Mouse (Mus musculus): ENCODE results near the gene Gpi1. TPM values are rescaled to one million over a fixed set of nuclear protein-coding genes. Genes with fewer than 3 reads are reported as not detected.
"Not testable (repeated sequence)": the region's sequence is repeated elsewhere in the genome, so short reads cannot be mapped to it uniquely, and the experiment has no call there.

The Gpi1 gene
- polyA plus RNA-seq, 1 experiment from 2014 or later, result 265 TPM

DNA sequence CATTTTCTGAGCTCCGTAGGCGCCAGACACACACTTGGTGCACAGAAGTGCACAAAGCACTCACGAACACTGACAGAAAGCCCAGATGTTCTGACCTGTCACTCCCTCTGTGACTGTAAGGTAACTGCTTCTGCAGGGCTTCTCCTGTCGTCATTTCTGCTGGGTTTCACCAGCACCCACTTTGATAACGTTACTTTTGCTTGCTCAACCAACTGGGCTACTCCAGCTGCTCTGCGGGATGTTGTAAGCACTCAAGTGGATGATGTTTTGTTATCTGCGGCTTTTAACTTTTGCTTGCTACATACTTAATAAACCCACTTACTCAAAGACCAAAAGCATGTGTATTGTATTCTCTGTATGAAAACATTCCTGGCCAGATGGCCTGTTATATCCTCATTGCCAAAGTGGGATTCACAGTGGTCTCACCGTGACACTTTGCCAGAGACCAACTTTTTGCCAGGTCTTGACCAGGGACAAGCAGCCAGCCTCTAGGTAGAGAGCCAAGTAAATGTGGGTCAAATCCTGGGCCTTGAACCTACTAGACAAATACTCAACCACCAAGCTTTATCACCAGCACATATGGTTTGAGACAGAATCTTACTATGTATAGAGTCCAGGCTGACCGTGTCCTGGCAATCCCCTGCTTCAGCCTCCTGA is 8.4 kb downstream of the Gpi1 start:
- Histone ChIP-seq H3K4me1 (replicated peaks; ENCODE audit: control insufficient read depth, insufficient read depth, low read length) (no peaks in the 10 kb centered on the region), H3K27me3 (ENCODE audit: control insufficient read depth, insufficient read depth, low read length) (no peaks in the 10 kb centered on the region), H3K36me3 (replicated peaks; ENCODE audit: control insufficient read depth, insufficient read depth) (peaks cover 93% of the 10 kb centered on the region), H3K9me3 (ENCODE audit: control insufficient read depth, low read length) (no peaks in the 10 kb centered on the region), H3K4me3 (replicated peaks; ENCODE audit: low read length) (no peak overlapping the region), H3K27ac (no peak overlapping the region), H3K4me2 (replicated peaks) (no peak overlapping the region), H3K9ac (no peak overlapping the region)
- WGBS, result 95% methylated on average over 9 of the region's 9 CpGs
- DNase-seq (ENCODE audit: low spot score) (no peak), ATAC-seq (ENCODE audit: low FRiP score) (no peak)

DNA sequence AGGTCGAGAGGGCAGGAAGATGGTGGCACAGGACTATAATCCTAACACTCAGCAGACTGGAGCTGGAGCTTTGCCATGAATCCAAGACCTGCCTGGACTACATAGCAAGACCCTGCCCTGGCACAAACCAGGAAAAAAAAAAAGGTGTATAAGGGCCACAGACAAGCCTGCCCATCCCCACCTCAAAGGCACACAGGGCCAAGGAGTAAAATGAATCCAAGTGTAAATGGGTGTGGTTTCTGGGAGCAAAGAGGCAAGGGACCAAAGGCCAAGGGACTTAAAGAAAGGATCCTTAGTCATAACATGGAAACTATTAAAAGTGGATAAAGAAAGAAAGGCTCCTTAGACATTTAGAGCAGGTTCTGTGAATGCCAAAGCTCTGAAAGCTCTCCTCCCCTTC is 11.6 kb downstream of the Gpi1 start:
- H3K4me1 ChIP-seq (replicated peaks; ENCODE audit: control insufficient read depth, insufficient read depth, low read length), result no peaks in the 10 kb centered on the region
- H3K9me3 ChIP-seq (ENCODE audit: control insufficient read depth, low read length), result no peaks in the 10 kb centered on the region
- no peak for ATAC-seq (ENCODE audit: low FRiP score)
- peaks cover 96% of the 10 kb centered on the region for H3K36me3 ChIP-seq (replicated peaks; ENCODE audit: control insufficient read depth, insufficient read depth)
- H3K27me3 ChIP-seq (ENCODE audit: control insufficient read depth, insufficient read depth, low read length), result no peaks in the 10 kb centered on the region
- WGBS, result 92% methylated on average over 1 of the region's 1 CpGs
- H3K27ac ChIP-seq, result no peak overlapping the region
- no peak for DNase-seq (ENCODE audit: low spot score)
- H3K9ac ChIP-seq, result no peak overlapping the region
- no peak overlapping the region for H3K4me2 ChIP-seq (replicated peaks)
- no peak overlapping the region for H3K4me3 ChIP-seq (replicated peaks; ENCODE audit: low read length)

DNA sequence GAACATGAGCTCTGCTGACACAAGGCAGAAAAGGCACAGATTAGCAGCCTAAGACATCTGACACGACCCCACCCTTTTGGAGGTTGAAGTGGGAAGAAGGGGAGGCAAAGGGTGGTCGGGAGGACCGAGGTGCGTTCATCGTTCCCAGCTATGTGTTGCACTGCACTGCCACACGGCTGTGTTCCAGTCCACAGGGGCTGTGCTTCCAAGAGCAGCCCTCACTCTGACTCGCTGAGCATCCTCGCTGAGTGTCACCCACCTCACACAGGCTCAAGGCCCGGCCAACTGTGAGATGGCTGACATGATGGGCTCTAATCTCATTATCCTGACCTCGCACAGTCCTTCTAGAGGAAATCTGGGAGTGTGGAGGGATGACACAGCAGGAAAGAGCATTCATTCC is 13.7 kb downstream of the Gpi1 start:
- Histone ChIP-seq H3K9ac (no peak overlapping the region), H3K9me3 (ENCODE audit: control insufficient read depth, low read length) (no peaks in the 10 kb centered on the region), H3K27ac (no peak overlapping the region), H3K4me3 (replicated peaks; ENCODE audit: low read length) (no peak overlapping the region), H3K27me3 (ENCODE audit: control insufficient read depth, insufficient read depth, low read length) (no peaks in the 10 kb centered on the region), H3K4me2 (replicated peaks) (no peak overlapping the region), H3K36me3 (replicated peaks; ENCODE audit: control insufficient read depth, insufficient read depth) (peaks cover 96% of the 10 kb centered on the region), H3K4me1 (replicated peaks; ENCODE audit: control insufficient read depth, insufficient read depth, low read length) (no peaks in the 10 kb centered on the region)
- ATAC-seq (ENCODE audit: low FRiP score) (no peak), DNase-seq (ENCODE audit: low spot score) (no peak)
- whole genome bisulfite sequencing, result 92% methylated on average over 10 of the region's 10 CpGs

DNA sequence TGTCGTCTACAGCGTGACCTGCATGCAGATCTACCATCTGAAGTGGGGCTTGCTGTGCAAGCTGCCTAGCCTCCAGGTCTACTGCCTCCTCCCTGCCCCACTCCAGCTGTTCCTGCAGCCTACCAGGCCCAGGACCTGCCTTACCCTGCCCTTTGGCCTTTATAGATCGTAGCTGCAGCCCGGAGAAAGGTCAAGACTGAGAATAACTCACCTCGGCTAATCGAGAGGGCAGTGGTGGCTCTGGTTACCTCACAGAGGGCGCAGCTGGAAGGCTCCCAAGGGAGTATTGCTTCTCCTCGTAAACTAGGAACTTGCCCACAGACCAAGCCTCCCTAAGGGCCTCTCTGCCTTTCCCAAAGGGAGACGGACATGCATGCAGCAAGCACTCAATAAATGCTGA is 14.7 kb downstream of the Gpi1 start:
- no peak overlapping the region for H3K9ac ChIP-seq
- 92% methylated on average over 9 of the region's 9 CpGs for WGBS

DNA sequence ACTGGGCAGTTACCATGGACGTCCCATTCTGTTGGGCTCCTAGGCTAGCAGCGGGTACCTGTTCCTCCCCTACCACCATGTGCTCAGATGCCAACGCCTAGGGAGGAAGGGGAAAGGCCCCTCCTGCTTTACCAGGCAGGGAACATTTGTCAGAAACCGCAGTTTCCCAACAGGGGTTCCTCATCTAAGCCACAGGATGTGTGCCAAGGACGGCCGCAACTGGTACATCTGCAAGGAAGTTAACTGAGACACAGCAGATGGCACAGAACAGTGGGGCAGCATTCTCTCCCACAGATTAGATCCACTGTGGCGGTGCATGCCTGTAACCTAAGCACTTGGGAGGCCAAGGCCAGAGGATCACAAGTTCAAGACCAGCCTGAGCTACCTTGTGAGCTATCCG is 15.5 kb downstream of the Gpi1 start:
- H3K9ac ChIP-seq, result no peak overlapping the region
- peaks cover 96% of the 10 kb centered on the region for H3K36me3 ChIP-seq (replicated peaks; ENCODE audit: control insufficient read depth, insufficient read depth)
- no peaks in the 10 kb centered on the region for H3K27me3 ChIP-seq (ENCODE audit: control insufficient read depth, insufficient read depth, low read length)
- no peaks in the 10 kb centered on the region for H3K9me3 ChIP-seq (ENCODE audit: control insufficient read depth, low read length)
- H3K4me3 ChIP-seq (replicated peaks; ENCODE audit: low read length), result no peak overlapping the region
- 91% methylated on average over 8 of the region's 8 CpGs for WGBS
- ATAC-seq (ENCODE audit: low FRiP score) (no peak), DNase-seq (ENCODE audit: low spot score) (no peak)
- H3K27ac ChIP-seq, result no peak overlapping the region
- no peak overlapping the region for H3K4me2 ChIP-seq (replicated peaks)
- H3K4me1 ChIP-seq (replicated peaks; ENCODE audit: control insufficient read depth, insufficient read depth, low read length), result no peaks in the 10 kb centered on the region

More for the DNA sequence above, 14.7 kb downstream of the Gpi1 start:
- peaks cover 96% of the 10 kb centered on the region for H3K36me3 ChIP-seq (replicated peaks; ENCODE audit: control insufficient read depth, insufficient read depth)
- no peak overlapping the region for H3K27ac ChIP-seq
- H3K4me2 ChIP-seq (replicated peaks), result no peak overlapping the region
- no peaks in the 10 kb centered on the region for H3K4me1 ChIP-seq (replicated peaks; ENCODE audit: control insufficient read depth, insufficient read depth, low read length)
- no peak overlapping the region for H3K4me3 ChIP-seq (replicated peaks; ENCODE audit: low read length)
- no peaks in the 10 kb centered on the region for H3K27me3 ChIP-seq (ENCODE audit: control insufficient read depth, insufficient read depth, low read length)
- no peak for DNase-seq (ENCODE audit: low spot score)
- ATAC-seq (ENCODE audit: low FRiP score), result no peak
- no peaks in the 10 kb centered on the region for H3K9me3 ChIP-seq (ENCODE audit: control insufficient read depth, low read length)

DNA sequence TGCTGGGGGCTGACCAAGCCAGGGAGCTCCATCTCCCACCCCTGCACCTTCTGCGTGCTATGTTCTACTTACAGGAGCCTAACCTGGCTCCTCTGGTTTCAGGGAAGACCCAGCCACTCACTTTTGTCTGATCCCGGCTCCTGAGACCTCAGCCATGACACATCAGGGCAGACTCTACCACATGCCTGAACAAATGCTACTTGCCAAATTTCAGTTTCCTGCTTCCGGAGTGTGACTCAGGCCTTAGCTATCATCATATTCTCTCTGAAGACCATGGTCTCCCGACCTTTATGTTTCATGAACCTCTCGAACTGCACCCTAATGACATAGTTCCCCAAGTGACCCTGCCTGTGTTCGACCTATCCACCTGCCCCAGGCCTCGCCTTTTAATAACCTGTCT is 16.9 kb downstream of the Gpi1 start:
- 96% methylated on average over 7 of the region's 7 CpGs for WGBS

DNA sequence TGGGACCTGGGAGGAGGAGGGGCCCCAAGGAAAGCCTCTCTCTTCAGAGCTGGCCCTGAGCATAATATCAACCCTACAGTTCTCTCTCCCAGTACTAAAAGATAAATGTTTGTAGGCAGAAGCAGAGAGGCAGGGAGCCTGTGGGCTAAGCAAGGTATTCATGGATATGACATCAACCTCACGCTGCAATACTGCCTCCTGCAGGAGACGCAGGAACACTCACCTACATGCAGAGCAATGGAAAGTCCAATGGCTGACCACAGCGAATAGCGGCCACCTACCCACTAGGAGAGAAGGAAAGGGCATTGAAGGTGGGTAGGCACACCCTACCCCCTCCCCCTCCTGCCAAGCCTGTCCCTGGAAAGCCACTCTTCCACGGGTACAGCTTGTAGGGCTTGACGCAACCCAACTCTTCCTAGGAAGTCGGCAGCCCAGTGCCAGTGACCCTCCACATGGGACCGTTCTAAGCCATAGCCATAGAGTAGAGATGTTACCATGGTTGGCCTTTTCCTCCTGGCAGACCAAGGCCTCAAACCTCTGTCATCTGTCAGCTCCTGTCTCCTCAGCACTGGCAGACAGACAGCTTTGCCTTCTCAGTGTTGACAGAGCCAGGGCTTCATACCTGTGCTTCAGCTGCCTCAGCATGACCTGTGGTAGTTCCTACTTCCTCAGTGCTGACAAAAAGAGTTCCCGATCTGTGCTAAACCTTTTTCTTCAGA is 21.9 kb downstream of the Gpi1 start:
- H3K4me2 ChIP-seq (replicated peaks), result no peak overlapping the region
- no peak for DNase-seq (ENCODE audit: low spot score)
- peaks cover 100% of the 10 kb centered on the region for H3K36me3 ChIP-seq (replicated peaks; ENCODE audit: control insufficient read depth, insufficient read depth)
- H3K9me3 ChIP-seq (ENCODE audit: control insufficient read depth, low read length), result no peaks in the 10 kb centered on the region
- no peaks in the 10 kb centered on the region for H3K4me1 ChIP-seq (replicated peaks; ENCODE audit: control insufficient read depth, insufficient read depth, low read length)
- H3K27me3 ChIP-seq (ENCODE audit: control insufficient read depth, insufficient read depth, low read length), result no peaks in the 10 kb centered on the region
- H3K4me3 ChIP-seq (replicated peaks; ENCODE audit: low read length), result no peak overlapping the region
- no peak overlapping the region for H3K27ac ChIP-seq
- no peak for ATAC-seq (ENCODE audit: low FRiP score)
- WGBS, result 92% methylated on average over 9 of the region's 9 CpGs
- no peak overlapping the region for H3K9ac ChIP-seq

More for the DNA sequence above, 16.9 kb downstream of the Gpi1 start:
- H3K27me3 ChIP-seq (ENCODE audit: control insufficient read depth, insufficient read depth, low read length), result no peaks in the 10 kb centered on the region
- DNase-seq (ENCODE audit: low spot score) (no peak), ATAC-seq (ENCODE audit: low FRiP score) (no peak)
- H3K4me1 ChIP-seq (replicated peaks; ENCODE audit: control insufficient read depth, insufficient read depth, low read length), result no peaks in the 10 kb centered on the region
- H3K9ac ChIP-seq, result no peak overlapping the region
- H3K4me2 ChIP-seq (replicated peaks), result no peak overlapping the region
- peaks cover 97% of the 10 kb centered on the region for H3K36me3 ChIP-seq (replicated peaks; ENCODE audit: control insufficient read depth, insufficient read depth)
- H3K27ac ChIP-seq, result no peak overlapping the region
- no peaks in the 10 kb centered on the region for H3K9me3 ChIP-seq (ENCODE audit: control insufficient read depth, low read length)
- no peak overlapping the region for H3K4me3 ChIP-seq (replicated peaks; ENCODE audit: low read length)

DNA sequence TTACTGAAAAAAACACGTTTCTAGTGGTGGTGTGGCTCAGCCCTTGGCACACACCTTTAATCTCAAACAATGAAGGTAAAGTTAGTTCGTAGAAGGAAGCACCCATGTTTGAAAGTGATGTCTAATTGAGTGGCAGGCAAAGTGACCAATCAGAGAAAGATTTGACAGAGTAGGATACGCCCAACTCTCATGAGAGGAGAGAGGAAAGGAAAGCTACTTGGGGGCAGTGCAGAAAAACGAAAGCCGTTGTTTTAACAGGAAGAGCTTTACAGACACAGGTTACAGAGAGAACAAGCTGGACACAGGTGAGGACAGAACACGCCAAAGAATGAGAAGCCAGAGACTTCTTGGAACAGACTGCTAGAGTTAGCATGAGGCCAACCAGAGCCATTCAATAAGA is 23.8 kb downstream of the Gpi1 start:
- no peaks in the 10 kb centered on the region for H3K4me1 ChIP-seq (replicated peaks; ENCODE audit: control insufficient read depth, insufficient read depth, low read length)
- H3K27me3 ChIP-seq (ENCODE audit: control insufficient read depth, insufficient read depth, low read length), result no peaks in the 10 kb centered on the region
- ATAC-seq (ENCODE audit: low FRiP score), result no peak
- no peak overlapping the region for H3K9ac ChIP-seq
- no peak for DNase-seq (ENCODE audit: low spot score)
- no peak overlapping the region for H3K4me3 ChIP-seq (replicated peaks; ENCODE audit: low read length)
- H3K36me3 ChIP-seq (replicated peaks; ENCODE audit: control insufficient read depth, insufficient read depth), result peaks cover 100% of the 10 kb centered on the region
- no peak overlapping the region for H3K27ac ChIP-seq
- 93% methylated on average over 6 of the region's 6 CpGs for WGBS
- H3K4me2 ChIP-seq (replicated peaks), result no peak overlapping the region
- no peaks in the 10 kb centered on the region for H3K9me3 ChIP-seq (ENCODE audit: control insufficient read depth, low read length)

DNA sequence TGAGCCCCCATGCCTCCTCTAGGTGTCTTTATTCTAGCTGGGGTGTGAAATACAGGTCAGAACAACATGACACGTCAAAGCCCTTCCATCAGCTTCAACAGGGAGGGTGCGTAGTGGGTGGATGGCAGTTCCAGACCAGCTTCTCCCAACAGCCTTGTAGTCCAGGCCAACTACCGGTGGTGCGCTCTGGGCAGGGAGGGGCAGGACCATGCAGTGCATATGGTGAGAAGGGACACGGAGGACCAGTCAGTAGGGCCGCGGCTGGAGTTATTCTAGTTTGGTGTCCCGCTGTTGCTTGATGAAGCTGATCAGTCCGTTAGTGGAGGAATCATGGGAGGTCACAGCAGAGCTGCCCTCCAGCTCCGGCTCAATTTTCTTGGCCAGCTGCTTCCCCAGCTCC is 28.0 kb downstream of the Gpi1 start:
- DNase-seq (ENCODE audit: low spot score); H3K9me3 ChIP-seq (ENCODE audit: control insufficient read depth, low read length); H3K9ac ChIP-seq; H3K27me3 ChIP-seq (ENCODE audit: control insufficient read depth, insufficient read depth, low read length); H3K27ac ChIP-seq; ATAC-seq (ENCODE audit: low FRiP score); H3K4me2 ChIP-seq (replicated peaks); H3K4me1 ChIP-seq (replicated peaks; ENCODE audit: control insufficient read depth, insufficient read depth, low read length); H3K4me3 ChIP-seq (replicated peaks; ENCODE audit: low read length): not testable (repeated sequence)
- peaks cover 65% of the 10 kb centered on the region for H3K36me3 ChIP-seq (replicated peaks; ENCODE audit: control insufficient read depth, insufficient read depth)
- 90% methylated on average over 10 of the region's 10 CpGs for WGBS

Measured in hindbrain, embryonic 14.5 days (tissue).